Mouse (Mus musculus): ENCODE data around the gene Wdr93.

GRCm38 (mm10) chr7:79765991-79766390, 23.0 kb downstream of the Wdr93 start:
- no peak for TF ChIP-seq CTCF (IDR thresholded peaks at IDR 0.05; ENCODE audit: control insufficient read depth, insufficient read depth, insufficient read length)
- no peak for TF ChIP-seq USF1 (IDR thresholded peaks at IDR 0.05; ENCODE audit: low read depth)
- no peak for TF ChIP-seq MAX (IDR thresholded peaks at IDR 0.05)
- no peak for TF ChIP-seq MYOG (IDR thresholded peaks at IDR 0.05; ENCODE audit: control insufficient read depth, extremely low read depth, insufficient read length)
- no peak for TF ChIP-seq MYOD1 (IDR thresholded peaks at IDR 0.05; ENCODE audit: control insufficient read depth, insufficient read length, low read depth)
